Mouse (Mus musculus) Muller cell, postnatal 12 days (primary cell): ENCODE data around the gene Dapk3.

ENCODE experiments used
- DNase-seq: peaks from one replicate; pipeline ENCODE4 v3.0.0-alpha.2; 2015; ENCODE audit errors: inconsistent ontology term

Dapk3 gene

GRCm38 (mm10) chr10:81182336-81183333 is at the start of gene Dapk3:
Gene Dapk3, plus strand, starts transcription at chr10:81183005.
- DNase-seq: peak; percentile 98

GRCm38 (mm10) chr10:81134181-81134587 is 48.6 kb upstream of the Dapk3 start:
- DNase-seq: no peak

DNA sequence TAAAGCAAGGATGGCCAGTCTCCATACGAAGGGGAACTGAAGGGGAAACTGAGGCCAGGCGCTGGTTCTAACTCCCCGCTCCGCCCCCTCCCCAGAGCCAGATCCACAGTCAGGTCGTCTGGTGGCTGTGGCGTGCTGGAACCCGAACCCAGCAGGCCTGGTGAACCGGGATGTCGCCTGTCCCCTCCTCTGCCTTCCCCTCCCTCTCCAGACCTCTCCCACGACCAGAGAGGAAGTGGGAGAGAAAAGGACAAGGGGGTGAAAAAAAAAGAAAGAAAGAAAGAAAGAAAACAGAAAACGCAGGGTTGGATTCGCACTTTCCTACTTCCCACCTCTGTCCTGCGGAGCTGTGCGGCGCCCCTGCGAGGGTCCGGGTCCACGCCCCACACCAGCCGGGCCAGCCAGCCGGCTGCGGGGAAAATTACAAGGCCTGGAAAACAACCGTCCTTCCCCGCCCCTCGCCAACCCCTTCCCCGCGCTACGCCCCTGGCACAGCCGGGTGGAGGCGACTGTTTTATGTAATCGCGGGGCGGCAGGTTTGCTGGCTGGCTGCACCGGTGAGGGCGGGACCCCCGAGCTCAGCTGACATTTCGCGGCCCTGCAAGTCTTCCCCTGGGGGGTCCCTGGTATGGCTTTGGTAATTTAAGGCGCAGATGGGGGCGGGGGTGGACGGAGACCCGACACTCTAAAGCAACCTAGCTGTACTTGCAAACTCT is 47.7 kb upstream of the Dapk3 start, which contains the start of gene Zbtb7a:
Gene Zbtb7a (plus strand): TSS at position 255 of the 716 bp plus-strand sequence.
- peak; percentile 62 for DNase-seq

- DNase-seq: peak; percentile 80
Measured at GRCm38 (mm10) chr10:81135831-81136705, 46.7 kb upstream of the Dapk3 start.

GRCm38 (mm10) chr10:81136706-81137231 is 46.0 kb upstream of the Dapk3 start:
- no peak for DNase-seq

DNA sequence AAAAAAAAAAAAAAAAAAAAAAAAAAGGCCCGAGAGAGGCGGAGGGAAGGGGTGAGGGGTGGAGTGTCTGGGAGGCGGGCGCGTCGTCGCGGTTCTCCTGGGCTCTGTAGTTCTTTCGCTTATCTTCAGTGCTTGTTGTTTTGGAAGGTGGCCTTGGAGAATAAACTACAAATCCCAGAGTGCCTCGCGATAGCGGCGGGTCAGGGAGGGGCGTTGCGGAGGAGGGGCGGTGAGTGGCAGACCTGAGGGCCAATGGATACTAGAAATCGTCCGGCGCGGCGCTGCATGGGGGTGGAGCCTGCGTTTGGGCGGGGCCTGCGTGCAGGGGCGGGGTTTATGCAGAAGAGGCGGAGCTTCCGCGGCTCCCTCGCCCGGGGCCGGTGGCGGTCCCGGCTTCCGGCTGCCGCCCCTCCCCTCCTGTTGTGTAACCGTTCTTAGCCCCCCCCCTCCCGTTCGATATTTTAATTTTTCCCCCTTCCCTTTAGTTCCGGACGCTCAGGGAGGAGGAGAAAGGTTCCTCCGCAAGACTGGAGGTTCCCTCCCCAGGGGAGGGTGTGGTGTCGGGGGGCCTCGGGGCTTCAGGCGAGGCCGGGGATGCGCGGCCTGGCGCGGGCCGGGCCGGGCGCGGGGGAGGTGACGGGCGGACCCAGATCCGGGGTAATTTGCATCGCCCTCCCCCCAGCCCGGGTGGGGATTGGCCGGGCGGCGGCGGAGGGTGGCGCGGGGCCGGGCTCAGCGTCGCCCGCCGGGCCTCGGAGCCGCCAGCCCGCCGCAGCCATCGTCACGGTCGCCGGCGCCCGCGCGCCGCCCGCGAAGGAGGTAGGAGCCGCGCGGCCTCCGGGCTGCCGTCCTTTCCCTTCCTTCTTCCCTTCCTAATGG is 45.3 kb upstream of the Dapk3 start:
- DNase-seq: peak; percentile 99

GRCm38 (mm10) chr10:81138131-81138782 is 44.5 kb upstream of the Dapk3 start:
- peak; percentile 78 for DNase-seq

DNA sequence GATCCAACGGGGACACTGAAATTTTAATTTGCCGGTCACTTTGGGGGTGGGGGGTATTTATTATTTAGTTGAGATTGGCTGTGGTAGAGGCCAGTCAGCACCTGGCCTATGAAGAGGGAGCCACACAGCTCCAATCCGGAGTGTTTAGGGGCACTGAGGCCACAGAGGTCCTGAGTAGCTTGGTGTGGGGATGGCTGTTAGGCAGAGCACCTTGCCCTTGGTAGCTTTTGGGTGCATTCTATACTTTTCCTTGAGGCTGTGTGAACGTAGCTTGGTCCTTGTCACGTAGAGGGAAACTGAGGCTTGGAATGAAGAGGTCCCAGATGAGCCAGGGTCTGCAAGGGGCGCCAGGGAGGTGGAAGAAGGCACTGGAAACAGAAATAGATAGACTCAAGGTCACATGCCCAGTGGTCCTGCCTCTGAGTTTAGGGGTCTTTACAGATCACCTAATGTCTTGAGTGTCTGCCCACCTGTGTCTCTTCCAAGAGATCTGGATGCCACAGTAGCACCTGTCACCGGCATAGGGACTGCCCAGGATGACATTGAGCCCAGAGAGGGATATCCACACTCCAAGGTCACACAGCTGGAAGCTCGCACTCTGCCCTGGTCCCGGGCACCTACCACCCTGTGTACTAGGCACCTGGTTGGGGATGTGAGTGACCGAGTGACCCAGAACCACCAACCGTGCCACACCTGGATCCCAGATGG is 43.8 kb upstream of the Dapk3 start:
- no peak for DNase-seq

DNA sequence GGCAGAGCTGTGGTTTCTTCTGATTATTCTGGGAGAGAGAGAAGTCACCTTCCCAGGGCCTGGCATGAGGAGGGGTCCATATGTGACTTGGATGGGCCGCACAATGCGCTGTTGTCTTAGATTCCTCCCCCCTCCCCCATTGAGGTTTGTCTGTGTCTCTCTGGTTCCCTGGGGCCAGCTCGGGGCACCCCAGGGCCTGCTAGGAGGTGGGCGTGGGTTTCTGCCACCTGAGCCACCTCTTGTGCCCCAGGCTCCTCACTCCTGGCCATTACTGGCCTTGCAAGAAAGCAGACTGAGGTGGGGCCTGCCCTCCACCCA is 43.3 kb upstream of the Dapk3 start:
- no peak for DNase-seq

DNA sequence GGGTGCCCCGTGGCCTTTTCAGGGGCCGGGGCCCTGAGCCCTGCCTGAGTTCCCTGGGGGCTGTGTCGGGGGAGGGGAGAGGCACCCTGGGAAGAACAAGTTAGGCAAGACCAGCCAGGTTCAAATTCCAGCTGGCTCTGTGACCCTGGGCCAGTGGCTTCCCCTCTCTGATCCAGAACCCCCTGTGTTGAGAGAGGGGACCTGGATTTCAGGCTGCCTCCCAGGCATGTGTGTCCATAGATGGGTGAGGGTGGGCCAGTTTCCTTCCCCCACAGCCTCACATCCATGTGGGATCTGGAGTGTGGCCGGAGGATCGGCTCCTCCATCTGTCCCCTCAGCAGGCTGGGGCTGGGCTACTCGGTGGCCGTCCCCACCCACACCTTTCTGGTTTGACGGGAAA is 42.8 kb upstream of the Dapk3 start:
- no peak for DNase-seq

- DNase-seq: no peak
Measured at GRCm38 (mm10) chr10:81140717-81141454, 41.9 kb upstream of the Dapk3 start.

DNA sequence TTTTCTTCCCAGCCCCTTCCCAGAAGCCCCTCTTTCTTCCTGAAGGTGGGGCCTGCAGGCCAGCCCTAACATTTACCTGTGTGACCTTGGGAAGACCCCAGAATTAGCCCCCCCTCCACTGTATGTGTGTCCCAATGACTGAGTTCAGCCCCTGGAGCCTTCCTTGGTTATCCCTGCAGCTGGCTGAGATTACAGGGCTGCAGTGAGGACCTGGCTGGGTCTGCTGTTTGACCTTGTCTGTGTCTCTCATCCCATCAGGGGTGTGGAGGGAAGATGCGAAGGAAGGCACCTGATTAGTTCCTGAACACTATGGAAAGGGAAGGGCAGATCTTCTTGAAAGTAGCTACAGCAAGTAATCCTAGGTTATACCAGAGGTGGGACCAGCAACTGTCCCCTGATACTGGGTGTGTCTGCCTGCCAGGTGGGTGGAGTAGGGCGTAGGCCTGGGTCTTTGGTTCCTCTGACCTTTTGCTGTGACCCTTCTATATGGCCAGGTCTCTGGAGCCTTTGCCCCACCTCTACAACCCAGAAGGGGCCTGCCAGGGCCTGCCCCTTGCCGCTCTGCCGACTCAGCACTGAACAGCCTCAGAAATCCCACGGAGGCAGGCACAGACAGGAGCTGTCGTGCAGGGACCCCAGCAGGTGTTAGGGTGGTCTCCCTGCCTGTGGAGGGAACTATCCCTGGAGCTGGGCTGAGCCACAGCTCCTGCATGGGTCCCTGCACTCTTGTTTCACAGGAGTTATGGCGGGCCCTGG is 41.2 kb upstream of the Dapk3 start:
- DNase-seq: no peak

DNA sequence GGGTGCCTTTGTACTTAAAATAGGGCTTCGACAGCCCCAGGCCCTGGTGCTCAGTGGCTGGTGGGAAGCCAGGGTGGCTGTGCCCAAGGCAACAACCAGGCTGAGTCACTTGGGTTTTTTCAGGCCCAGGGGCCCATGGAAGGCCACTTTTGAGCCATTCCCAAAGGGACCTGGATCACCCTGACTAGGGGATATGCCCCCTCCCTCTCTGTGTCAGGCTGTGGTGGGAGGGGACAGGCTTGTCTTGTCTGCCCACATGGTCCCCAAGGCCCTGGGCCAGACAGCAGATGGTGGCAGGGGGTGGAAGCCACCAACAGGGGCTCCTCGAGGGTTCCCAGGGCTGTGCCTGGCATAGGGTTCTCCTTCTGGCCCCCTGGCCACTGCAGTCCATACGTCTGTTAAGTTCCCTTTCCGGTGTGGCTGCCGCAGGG is 40.2 kb upstream of the Dapk3 start:
- peak; percentile 75 for DNase-seq

DNA sequence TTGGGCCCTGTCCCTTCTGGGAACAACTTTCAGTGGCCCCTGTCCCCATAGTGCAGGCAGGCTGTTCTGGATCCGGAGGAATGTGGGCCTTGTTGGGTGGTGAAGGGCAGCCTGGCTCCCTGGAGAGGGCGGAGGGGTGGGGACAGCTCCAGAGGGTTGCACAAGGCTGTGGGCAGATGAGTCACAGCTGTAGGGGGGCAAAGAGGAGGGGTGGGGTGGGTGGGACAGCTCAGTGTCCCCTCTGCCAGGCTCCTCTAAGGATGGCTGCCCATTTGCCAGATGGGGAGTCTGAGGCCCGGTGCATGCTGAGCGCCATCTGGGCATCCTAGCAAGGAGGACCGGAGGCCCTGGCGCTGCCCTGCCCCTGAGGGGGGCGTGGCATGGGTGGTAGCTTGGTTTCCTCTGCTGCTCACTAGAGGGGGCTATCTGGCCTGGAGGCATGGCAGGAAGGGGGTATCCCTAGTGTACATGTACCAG is 39.6 kb upstream of the Dapk3 start:
- peak; percentile 67 for DNase-seq

DNA sequence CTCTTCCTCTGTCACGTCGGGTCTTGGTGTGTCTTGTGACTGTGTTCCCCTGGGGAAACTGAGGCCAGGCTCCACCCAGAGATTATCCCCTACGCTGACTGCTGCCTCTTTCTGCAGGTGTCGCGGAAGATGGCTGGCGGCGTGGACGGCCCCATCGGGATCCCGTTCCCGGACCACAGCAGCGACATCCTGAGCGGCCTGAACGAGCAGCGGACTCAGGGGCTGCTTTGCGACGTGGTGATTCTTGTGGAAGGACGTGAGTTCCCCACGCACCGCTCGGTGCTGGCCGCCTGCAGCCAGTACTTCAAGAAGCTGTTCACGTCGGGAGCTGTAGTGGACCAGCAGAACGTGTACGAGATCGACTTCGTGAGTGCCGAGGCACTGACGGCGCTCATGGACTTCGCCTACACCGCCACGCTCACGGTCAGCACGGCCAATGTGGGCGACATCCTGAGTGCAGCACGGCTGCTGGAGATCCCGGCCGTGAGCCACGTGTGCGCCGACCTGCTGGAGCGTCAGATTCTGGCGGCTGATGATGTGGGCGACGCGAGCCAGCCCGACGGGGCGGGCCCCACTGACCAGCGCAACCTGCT is 38.9 kb upstream of the Dapk3 start:
- DNase-seq: no peak

GRCm38 (mm10) chr10:81144667-81145066 is 38.1 kb upstream of the Dapk3 start:
- no peak for DNase-seq

DNA sequence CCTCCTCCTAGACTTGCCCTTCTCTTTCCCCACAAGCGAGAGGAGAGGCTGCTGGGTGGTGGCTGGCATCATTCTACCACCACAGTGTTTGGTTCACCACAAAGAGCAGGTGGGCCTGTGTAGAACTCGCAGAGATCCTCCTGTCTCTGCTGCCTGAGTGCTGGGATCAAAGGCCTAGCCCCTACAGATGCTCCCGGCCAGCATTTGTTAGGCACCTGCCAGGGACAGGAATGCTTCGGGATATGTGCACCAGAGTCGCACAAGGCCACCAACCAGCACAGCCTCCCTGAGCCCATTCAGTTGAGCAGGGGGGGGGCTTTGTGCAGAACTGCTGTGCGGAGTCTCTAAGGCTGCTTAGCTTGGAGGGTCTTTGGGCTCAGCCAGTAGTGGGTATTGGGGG is 37.5 kb upstream of the Dapk3 start:
- no peak for DNase-seq
